Mouse (Mus musculus): ENCODE measurements at regions not wholly inside any gene's neighbourhood (a gene's known extent, or its start where the extent isn't known, plus 50 kb on each side); places are given as distances from the start of the nearest gene placed in this dataset.

- TF ChIP-seq CTCF (IDR thresholded peaks at IDR 0.05; ENCODE audit: low read depth) (no peak), EP300 (IDR thresholded peaks at IDR 0.05; ENCODE audit: low read depth) (no peak)
Observed at GRCm38 (mm10) chr10:66931505-66931904, 164.4 kb upstream of the Jmjd1c start.
